Mouse (Mus musculus): ENCODE data around the gene Gm12185. TPM values are rescaled to one million over a fixed set of nuclear protein-coding genes. Genes with fewer than 3 reads are reported as not detected.
"Not testable (repeated sequence)": the region's sequence is repeated elsewhere in the genome, so short reads cannot be mapped to it uniquely, and the experiment has no call there.

Gm12185 gene
- polyA plus RNA-seq, 1 experiment from 2014 or later: not detected

DNA sequence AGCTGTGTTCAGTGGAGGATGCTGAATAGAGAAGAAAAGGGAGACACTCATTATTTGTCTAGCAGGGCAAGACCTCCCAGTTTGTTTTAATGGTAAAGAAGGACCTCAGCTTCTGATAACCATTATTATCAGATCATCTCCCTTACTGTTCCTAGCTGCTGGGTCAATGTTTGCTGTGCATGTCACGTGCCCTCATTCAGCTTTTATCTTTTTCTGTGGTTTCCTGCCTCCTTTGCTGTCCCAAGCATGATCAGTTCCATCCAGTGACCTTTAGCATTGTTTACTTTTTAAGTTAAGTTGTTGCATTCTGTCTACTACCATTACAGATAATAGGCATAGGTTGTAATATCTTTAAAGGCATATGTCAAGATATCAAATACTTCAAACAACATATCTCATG, 83.6 kb downstream of the Gm12185 start:
- 56% methylated on average over 1 of the region's 1 CpGs for WGBS
- Histone ChIP-seq H3K4me1 (no peaks in the 10 kb centered on the region), H3K27ac (no peak overlapping the region), H3K4me3 (no peak overlapping the region), H3K27me3 (no peaks in the 10 kb centered on the region), H3K9ac (no peak overlapping the region), H3K36me3 (no peaks in the 10 kb centered on the region), H3K4me2 (no peak overlapping the region), H3K9me3 (no peaks in the 10 kb centered on the region)
- ATAC-seq (ENCODE audit: insufficient number of reproducible peaks, insufficient read depth, low FRiP score, low TSS enrichment, low read depth): no peak

DNA sequence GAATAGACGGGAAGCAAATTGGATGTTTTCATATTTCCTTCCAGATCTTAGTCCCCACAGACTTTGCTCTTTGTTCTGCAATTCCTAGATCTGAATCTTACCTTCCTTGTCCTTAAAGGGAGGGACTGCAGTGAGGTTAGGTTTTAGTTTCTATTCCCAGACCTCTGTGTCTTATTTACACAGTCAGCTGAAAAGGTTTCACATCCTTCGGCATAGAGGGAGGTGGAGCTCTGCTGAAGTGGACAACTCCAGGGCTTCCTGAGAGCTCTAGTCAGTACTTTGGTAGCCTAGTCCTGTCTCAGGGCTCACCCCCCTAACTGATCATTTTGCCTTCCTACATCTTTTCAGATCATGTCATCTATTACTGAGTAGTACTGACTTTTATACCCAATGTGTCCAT, 90.0 kb downstream of the Gm12185 start, which contains the start of gene Gm5431:
Gm5431 (minus strand) TSS at position 194 of the 400 bp plus-strand sequence.
- H3K27me3 ChIP-seq: no peaks in the 10 kb centered on the region
- no peak for ATAC-seq (ENCODE audit: insufficient number of reproducible peaks, insufficient read depth, low FRiP score, low TSS enrichment, low read depth)
- no peaks in the 10 kb centered on the region for H3K4me1 ChIP-seq
- H3K9ac ChIP-seq: no peak within 1 kb of the TSS
- no peak within 1 kb of the TSS for H3K4me2 ChIP-seq
- 62% methylated on average over 2 of the region's 2 CpGs for WGBS
- H3K36me3 ChIP-seq: no peaks in the 10 kb centered on the region
- H3K4me3 ChIP-seq: no peak within 1 kb of the TSS
- H3K27ac ChIP-seq: no peak within 1 kb of the TSS
- H3K9me3 ChIP-seq: no peaks in the 10 kb centered on the region

DNA sequence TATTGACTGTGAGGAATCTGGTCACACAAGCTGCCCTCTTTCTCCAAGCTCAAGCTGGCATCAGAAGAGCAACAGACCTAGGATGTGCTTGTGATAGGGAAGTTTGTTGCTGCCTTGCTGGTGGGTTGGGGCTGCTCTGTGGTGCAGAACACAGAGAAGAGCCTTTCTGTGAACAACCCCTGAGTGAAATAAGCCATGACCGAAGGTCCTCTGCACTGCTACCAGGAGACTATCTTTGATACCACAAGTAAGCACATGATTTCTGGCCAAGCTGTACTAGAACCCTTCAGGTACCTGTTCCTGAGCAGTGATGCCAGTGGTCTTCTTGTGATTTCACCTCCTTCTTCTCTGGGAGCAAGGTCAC, 90.5 kb downstream of the Gm12185 start:
- not testable (repeated sequence) for H3K27me3 ChIP-seq; H3K9me3 ChIP-seq; H3K36me3 ChIP-seq; H3K4me3 ChIP-seq; H3K9ac ChIP-seq; H3K4me2 ChIP-seq; ATAC-seq (ENCODE audit: insufficient number of reproducible peaks, insufficient read depth, low FRiP score, low TSS enrichment, low read depth); H3K27ac ChIP-seq; H3K4me1 ChIP-seq
- WGBS: 82% methylated on average over 1 of the region's 1 CpGs

DNA sequence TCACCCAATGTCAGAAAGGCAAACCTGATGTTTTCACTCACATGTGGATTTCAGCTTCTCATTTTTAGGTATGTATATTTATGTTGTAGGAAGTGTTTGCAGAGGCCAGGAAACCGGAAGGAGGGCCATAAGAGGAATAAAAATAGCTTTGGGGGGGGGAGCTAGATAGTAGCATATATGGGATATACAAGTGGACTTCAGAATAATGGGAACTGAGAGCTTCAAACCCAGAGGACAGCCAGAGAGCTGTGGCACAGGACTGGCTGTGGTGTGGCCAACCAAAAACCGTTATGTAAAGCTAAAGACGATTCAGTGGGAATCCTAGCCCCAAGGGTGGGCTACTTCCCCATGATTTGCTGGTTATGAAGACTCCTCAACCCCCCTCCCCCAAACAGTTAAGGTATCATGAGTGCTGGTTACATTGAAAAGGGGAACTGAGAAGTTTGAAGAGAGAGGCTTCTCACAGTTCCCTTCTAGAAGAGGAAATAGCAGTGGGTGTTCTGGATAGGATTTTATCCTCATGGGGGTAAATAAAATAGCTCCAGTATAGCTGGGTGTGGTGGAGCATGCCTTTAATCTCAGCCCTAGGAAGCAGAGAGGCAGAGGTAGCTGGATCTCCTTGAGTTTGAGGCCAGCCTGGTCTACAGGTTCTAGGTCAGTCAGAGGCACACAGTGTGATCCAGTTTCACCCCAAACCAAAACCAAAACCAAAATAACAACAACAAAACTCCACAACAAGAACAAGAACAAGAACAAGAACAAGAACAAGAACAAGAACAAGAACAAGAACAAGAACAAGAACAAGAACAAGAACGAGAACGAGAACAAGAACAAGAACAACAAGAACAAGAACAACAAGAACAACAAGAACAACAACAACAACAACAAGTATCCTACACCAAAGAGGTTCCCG, 91.1 kb downstream of the Gm12185 start:
- H3K36me3 ChIP-seq; H3K4me2 ChIP-seq; H3K27me3 ChIP-seq; H3K9ac ChIP-seq; ATAC-seq (ENCODE audit: insufficient number of reproducible peaks, insufficient read depth, low FRiP score, low TSS enrichment, low read depth); H3K27ac ChIP-seq; H3K4me1 ChIP-seq; H3K4me3 ChIP-seq; H3K9me3 ChIP-seq: not testable (repeated sequence)
- 74% methylated on average over 6 of the region's 6 CpGs for WGBS

DNA sequence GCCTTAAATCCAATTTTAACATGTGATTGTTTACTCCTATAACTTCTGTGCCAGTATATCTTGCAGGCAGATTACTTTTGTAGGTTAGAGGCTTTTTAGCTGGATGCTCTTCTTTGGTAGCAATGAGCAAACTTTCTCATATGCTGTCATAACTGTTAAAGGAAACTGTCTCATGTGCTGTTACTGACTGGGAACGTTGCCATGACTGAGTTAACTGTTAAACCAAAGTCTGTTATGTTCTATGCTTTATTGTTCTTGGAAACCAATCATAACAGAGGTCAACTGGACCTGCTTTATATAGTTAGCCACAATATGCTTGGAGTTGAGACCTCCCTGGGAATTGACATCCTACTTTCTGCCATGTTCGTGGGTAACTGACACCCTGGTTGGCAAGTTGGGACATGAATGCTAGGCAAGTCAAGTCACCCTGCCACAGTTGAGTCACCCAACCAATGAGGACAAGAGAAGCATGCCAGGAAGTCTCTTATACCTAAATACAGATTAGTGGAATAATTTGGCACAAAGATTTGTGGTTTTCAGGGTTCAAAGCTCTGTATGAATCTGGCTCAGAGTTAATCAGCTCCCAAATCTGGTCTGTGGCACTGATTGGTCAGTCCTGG, 93.1 kb downstream of the Gm12185 start:
- 69% methylated on average over 2 of the region's 2 CpGs for WGBS
- ATAC-seq (ENCODE audit: insufficient number of reproducible peaks, insufficient read depth, low FRiP score, low TSS enrichment, low read depth): no peak

DNA sequence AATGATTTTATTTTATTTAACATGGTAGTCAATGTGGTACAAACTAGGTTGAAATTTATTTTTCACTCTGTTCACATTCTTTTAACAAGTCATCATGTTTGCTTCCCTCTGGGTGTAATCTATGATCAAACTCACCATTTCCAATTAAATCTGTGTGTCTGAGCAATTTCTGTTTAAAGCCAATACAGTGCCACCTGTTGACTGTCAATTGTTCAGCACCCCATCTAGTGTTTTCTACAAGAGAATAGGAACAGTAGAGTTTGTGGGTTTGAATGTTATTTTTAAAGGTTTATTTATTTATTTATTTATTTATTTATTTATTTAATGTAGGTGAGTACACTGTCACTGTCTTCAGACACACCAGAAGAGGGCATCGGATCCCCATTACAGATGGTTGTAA, 115.3 kb downstream of the Gm12185 start:
- no peaks in the 10 kb centered on the region for H3K9me3 ChIP-seq
- 88% methylated on average over 1 of the region's 1 CpGs for WGBS
- H3K4me3 ChIP-seq: no peak overlapping the region
- H3K4me2 ChIP-seq: no peak overlapping the region
- no peak overlapping the region for H3K27ac ChIP-seq
- no peak for ATAC-seq (ENCODE audit: insufficient number of reproducible peaks, insufficient read depth, low FRiP score, low TSS enrichment, low read depth)
- H3K27me3 ChIP-seq: peaks cover 16% of the 10 kb centered on the region
- H3K36me3 ChIP-seq: no peaks in the 10 kb centered on the region
- H3K4me1 ChIP-seq: peaks cover 9% of the 10 kb centered on the region; the same call in 1 of the 2 replicates
- no peak overlapping the region for H3K9ac ChIP-seq

More for the DNA sequence above, 93.1 kb downstream of the Gm12185 start:
- Histone ChIP-seq H3K9ac (no peak overlapping the region), H3K36me3 (no peaks in the 10 kb centered on the region), H3K4me3 (no peak overlapping the region), H3K4me1 (no peaks in the 10 kb centered on the region), H3K4me2 (no peak overlapping the region), H3K27me3 (no peaks in the 10 kb centered on the region), H3K27ac (no peak overlapping the region), H3K9me3 (no peaks in the 10 kb centered on the region)

DNA sequence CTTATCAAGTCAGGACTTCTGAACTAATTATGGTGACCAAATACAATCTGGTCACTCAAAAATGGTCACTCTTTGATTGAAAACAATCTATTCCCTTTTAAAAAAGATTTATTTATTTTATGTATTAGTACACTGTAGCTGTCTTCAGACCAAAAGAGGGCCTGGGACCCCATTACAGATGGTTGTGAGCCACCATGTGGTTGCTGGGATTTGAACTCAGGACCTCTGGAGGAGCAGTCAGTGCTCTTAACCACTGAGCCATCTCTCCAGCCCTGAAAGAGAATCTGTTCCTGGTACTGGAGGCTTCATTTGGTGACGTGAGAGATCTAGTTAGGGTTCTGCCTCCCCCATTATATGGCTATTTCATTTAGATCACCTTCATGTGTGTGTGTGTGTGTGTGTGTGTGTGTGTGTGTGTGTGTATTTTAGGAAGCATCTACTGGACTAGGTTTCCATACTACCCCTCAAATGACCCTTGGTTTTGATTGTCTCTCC, 116.6 kb downstream of the Gm12185 start:
- ATAC-seq (ENCODE audit: insufficient number of reproducible peaks, insufficient read depth, low FRiP score, low TSS enrichment, low read depth); H3K9ac ChIP-seq; H3K36me3 ChIP-seq; H3K27ac ChIP-seq; H3K4me3 ChIP-seq; H3K9me3 ChIP-seq; H3K4me2 ChIP-seq: not testable (repeated sequence)
- Histone ChIP-seq H3K27me3 (peaks cover 16% of the 10 kb centered on the region), H3K4me1 (peaks cover 16% of the 10 kb centered on the region; the same call in 1 of the 2 replicates)
- 76% methylated on average over 1 of the region's 1 CpGs for WGBS

DNA sequence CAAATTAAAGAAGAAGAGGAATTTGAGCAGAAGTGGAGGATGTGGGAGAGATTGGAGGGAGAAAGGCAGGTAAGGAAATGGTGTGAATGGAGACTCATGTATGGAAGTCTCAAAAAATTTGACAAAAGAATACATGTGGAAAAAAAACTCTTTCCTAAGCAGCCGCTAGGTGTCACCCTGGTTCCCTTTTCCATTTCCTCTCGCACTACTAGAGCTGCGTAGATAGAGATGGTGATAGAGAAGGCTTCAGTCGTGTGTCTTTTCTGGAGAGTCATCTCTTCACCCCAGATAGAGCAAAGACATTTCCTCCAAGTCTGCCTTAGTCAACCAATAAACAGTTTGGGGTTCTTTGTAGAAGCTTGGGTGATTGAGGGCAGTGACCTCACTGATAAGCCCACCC, 117.6 kb downstream of the Gm12185 start:
- H3K4me3 ChIP-seq: no peak overlapping the region
- H3K27ac ChIP-seq: no peak overlapping the region
- H3K9me3 ChIP-seq: no peaks in the 10 kb centered on the region
- H3K36me3 ChIP-seq: no peaks in the 10 kb centered on the region
- 2% methylated on average over 4 of the region's 4 CpGs for WGBS
- no peak overlapping the region for H3K4me2 ChIP-seq
- no peak overlapping the region for H3K9ac ChIP-seq
- H3K4me1 ChIP-seq: peaks cover 16% of the 10 kb centered on the region; the same call in 1 of the 2 replicates
- ATAC-seq (ENCODE audit: insufficient number of reproducible peaks, insufficient read depth, low FRiP score, low TSS enrichment, low read depth): no peak
- peaks cover 16% of the 10 kb centered on the region for H3K27me3 ChIP-seq

DNA sequence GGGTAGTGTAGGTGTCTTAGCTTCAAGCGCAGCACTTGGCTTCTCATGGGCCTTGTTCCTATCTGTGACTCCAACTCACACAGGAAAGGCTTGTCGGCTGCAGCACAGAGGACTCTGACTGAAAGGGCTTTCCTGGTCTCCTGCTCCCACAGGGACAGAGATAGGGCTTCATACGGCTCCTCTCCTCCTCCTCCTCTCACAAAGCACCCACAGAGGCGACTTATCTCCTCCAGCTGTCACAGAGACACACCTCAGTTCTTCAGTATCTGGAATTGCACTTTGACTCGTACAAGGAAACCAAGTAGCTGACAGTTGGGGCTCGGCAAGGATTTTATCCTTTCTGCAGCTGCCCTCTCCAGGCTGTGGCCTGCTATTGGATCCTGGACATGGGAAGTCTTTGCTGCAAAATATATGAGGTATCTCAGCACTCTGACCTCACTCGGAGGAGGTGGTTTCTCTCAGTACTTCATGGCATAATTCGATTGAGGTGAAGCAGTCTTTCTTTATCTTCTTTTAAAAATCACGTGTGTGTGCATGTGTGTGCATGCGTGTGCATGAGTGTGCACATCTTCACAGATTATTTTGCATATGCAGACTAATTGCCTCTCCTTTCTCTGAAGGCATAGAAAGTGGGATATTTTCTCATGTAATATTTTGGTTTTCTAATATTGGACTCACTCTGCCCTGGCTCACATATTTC, 118.3 kb downstream of the Gm12185 start:
- WGBS: 70% methylated on average over 10 of the region's 10 CpGs
- H3K4me3 ChIP-seq: no peak overlapping the region
- peaks cover 16% of the 10 kb centered on the region; the same call in 1 of the 2 replicates for H3K4me1 ChIP-seq

DNA sequence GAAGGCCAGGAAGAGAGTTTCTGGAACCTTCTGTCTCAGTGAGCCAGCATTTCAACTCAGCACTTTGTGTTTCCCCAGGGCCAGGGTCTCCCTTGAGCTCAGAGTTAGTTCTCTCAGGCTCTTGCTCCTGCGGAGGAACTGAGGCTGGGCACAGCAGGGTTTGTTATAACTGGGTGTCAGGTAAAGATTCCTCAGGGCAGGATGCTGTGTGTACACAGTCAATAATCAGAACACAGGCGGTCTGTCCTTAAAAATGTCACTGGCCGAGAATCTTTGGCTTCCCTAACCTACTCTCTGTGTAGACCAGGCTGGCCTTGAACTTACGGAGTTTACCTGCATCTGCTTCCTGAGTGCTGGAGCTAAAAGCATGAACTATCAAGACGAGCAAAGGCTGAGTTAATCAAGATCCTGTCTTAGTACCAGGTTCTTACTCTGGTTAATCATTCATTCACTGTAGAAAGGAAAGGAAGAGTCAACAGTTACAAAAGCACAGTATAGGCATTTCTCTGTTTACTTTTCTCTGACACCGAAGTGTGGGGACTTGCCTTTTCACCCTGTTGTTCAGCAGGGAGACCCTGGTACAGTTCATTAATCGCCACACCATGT, 119.2 kb downstream of the Gm12185 start:
- Histone ChIP-seq H3K9ac (no peak overlapping the region), H3K27ac (no peak overlapping the region), H3K27me3 (peaks cover 16% of the 10 kb centered on the region), H3K36me3 (no peaks in the 10 kb centered on the region), H3K4me1 (peaks cover 16% of the 10 kb centered on the region; the same call in 1 of the 2 replicates), H3K4me3 (no peak overlapping the region), H3K4me2 (peak overlapping the region; percentile 80; the same call in 1 of the 2 replicates), H3K9me3 (no peaks in the 10 kb centered on the region)
- no peak for ATAC-seq (ENCODE audit: insufficient number of reproducible peaks, insufficient read depth, low FRiP score, low TSS enrichment, low read depth)
- WGBS: 77% methylated on average over 7 of the region's 7 CpGs

More for the DNA sequence above, 118.3 kb downstream of the Gm12185 start:
- H3K27ac ChIP-seq: no peak overlapping the region
- no peak overlapping the region for H3K4me2 ChIP-seq
- no peaks in the 10 kb centered on the region for H3K36me3 ChIP-seq
- H3K27me3 ChIP-seq: peaks cover 16% of the 10 kb centered on the region
- no peak overlapping the region for H3K9ac ChIP-seq
- no peak for ATAC-seq (ENCODE audit: insufficient number of reproducible peaks, insufficient read depth, low FRiP score, low TSS enrichment, low read depth)
- H3K9me3 ChIP-seq: no peaks in the 10 kb centered on the region
